Mouse (Mus musculus) CH12.LX (cell line): ENCODE measurements around the gene Sdccag8. TPM values are rescaled to one million over a fixed set of nuclear protein-coding genes. Genes with fewer than 3 reads are reported as not detected.
A peak's percentile ranks its signal among the peaks of the same experiment; 100 is the strongest.

Experiments used
- DNase-seq: peaks from one replicate; pipeline ENCODE4 v3.0.0-alpha.2; 2013; ENCODE audit errors: extremely low read depth
- H3K27ac ChIP-seq: 2 replicates; pipeline ENCODE4 v1.5.1; 2012; ENCODE audit warnings: low read depth, mild to moderate bottlenecking, control low read depth, moderate library complexity; ENCODE audit not compliant: insufficient read depth
- H3K27me3 ChIP-seq: replicated peaks from 2 replicates; pipeline ENCODE3; 2012; ENCODE audit warnings: inconsistent platforms
- H3K36me3 ChIP-seq, 2 experiments: replicated peaks in 1 of 2; 2 replicates each; pipeline versions ENCODE3 to v1.6.1; 2012; ENCODE audit warnings: inconsistent platforms in 1 of 2, low read length in 1 of 2, mild to moderate bottlenecking in 1 of 2, mixed read lengths in 1 of 2, moderate library complexity in 1 of 2; ENCODE audit not compliant: control insufficient read depth in 1 of 2, insufficient read depth in 1 of 2
- H3K4me1 ChIP-seq, 2 experiments: 2 replicates each; pipeline ENCODE4 v1.6.1; 2012; ENCODE audit warnings: inconsistent platforms in 1 of 2, moderate library complexity in 1 of 2; ENCODE audit not compliant: insufficient read depth in 2 of 2, control insufficient read depth in 1 of 2
- H3K4me2 ChIP-seq: 2 replicates; pipeline ENCODE4 v1.6.1; 2012; ENCODE audit warnings: low read depth, mild to moderate bottlenecking, control low read depth; ENCODE audit not compliant: poor library complexity, insufficient read depth, severe bottlenecking
- H3K4me3 ChIP-seq, 3 experiments: fragments of 150-350 bp in 1 of 3; sonication (generic) in 1 of 3; replicated peaks in 1 of 3; 2 replicates each; pipeline versions ENCODE3 to v1.5.1; 2011 to 2012; ENCODE audit warnings: low read depth in 2 of 3, low read length in 2 of 3, mild to moderate bottlenecking in 2 of 3, moderate library complexity in 2 of 3, control low read depth in 1 of 3, improper control_type of control experiment in 1 of 3, inconsistent platforms in 1 of 3, mixed read lengths in 1 of 3; ENCODE audit not compliant: poor library complexity in 1 of 3
- H3K79me2 ChIP-seq: replicated peaks from 2 replicates; pipeline ENCODE4 v1.6.1; 2012; ENCODE audit warnings: mild to moderate bottlenecking, moderate library complexity; ENCODE audit not compliant: control insufficient read depth, poor library complexity, insufficient read depth, severe bottlenecking; ENCODE audit errors: extremely low read depth
- H3K9ac ChIP-seq: 2 replicates; pipeline ENCODE4 v1.6.1; 2012; ENCODE audit warnings: low read depth, mild to moderate bottlenecking, control low read depth, moderate library complexity; ENCODE audit not compliant: insufficient read depth
- H3K9me3 ChIP-seq: replicated peaks from 2 replicates; pipeline ENCODE3; 2012; ENCODE audit warnings: low read length, inconsistent platforms, mixed read lengths
- CHD1 ChIP-seq: IDR thresholded peaks from 2 replicates; pipeline ENCODE4 v1.6.1; 2012; ENCODE audit warnings: low read depth, low read length, improper control_type of control experiment, inconsistent platforms
- JUND ChIP-seq: conservative IDR thresholded peaks from 2 replicates; pipeline ENCODE4 v1.6.1; 2011; ENCODE audit warnings: low read depth, low read length, improper control_type of control experiment
- MAFK ChIP-seq: IDR thresholded peaks from 2 replicates; pipeline ENCODE4 v1.6.1; 2011; ENCODE audit warnings: low read length, improper control_type of control experiment; ENCODE audit not compliant: insufficient replicate concordance
- NELFE ChIP-seq: IDR thresholded peaks from 2 replicates; pipeline ENCODE4 v1.6.1; 2011; ENCODE audit warnings: low read depth, low read length, improper control_type of control experiment
- PAX5 ChIP-seq: IDR thresholded peaks from 2 replicates; pipeline ENCODE4 v1.6.1; 2012; ENCODE audit warnings: low read length, inconsistent platforms, mixed read lengths
- RCOR1 ChIP-seq: conservative IDR thresholded peaks from 2 replicates; pipeline ENCODE4 v1.6.1; 2012; ENCODE audit warnings: low read depth, mild to moderate bottlenecking, inconsistent platforms, low read length, improper control_type of control experiment
- SIN3A ChIP-seq: IDR thresholded peaks from 2 replicates; pipeline ENCODE4 v1.6.1; 2012; ENCODE audit warnings: low read length, improper control_type of control experiment, inconsistent platforms
- SMC3 ChIP-seq: IDR thresholded peaks from 2 replicates; pipeline ENCODE4 v1.6.1; 2011; ENCODE audit warnings: low read depth, low read length, improper control_type of control experiment
- TBP ChIP-seq: conservative IDR thresholded peaks from 2 replicates; pipeline ENCODE4 v1.6.1; 2011; ENCODE audit warnings: low read depth, low read length, improper control_type of control experiment
- TCF12 ChIP-seq: IDR thresholded peaks from 2 replicates; pipeline ENCODE4 v1.6.1; 2014; ENCODE audit warnings: low read depth, mild to moderate bottlenecking, inconsistent platforms, low read length, improper control_type of control experiment
- UBTF ChIP-seq: IDR thresholded peaks from 2 replicates; pipeline ENCODE4 v1.6.1; 2012; ENCODE audit warnings: low read depth, mild to moderate bottlenecking, inconsistent platforms, low read length, improper control_type of control experiment, moderate library complexity
- ZKSCAN1 ChIP-seq: IDR thresholded peaks from 2 replicates; pipeline ENCODE4 v1.6.1; 2012; ENCODE audit warnings: low read depth, inconsistent platforms, low read length, improper control_type of control experiment, borderline replicate concordance
- ZNF384 ChIP-seq: IDR thresholded peaks from 2 replicates; pipeline ENCODE4 v1.6.1; 2012; ENCODE audit warnings: low read depth, low read length, improper control_type of control experiment, inconsistent platforms
- dilution Hi-C: fragments of 300-500 bp; cut with MboI; formaldehyde crosslinking; loops from 2 replicates; pipeline ENCODE4 v1.14.3; 2020; ENCODE audit warnings: low sequenced_read_pairs; ENCODE audit not compliant: extremely low pct_unique_long_range_greater_than_20kb, extremely low pct_ligation_motif_present
- in situ Hi-C: fragments of 300-500 bp; cut with MboI; formaldehyde crosslinking; loops from 3 replicates; pipeline ENCODE4 v1.14.3; 2019; ENCODE audit warnings: low sequenced_read_pairs, low pct_ligation_motif_present, low pct_unique_long_range_greater_than_20kb, mixed read lengths
- polyA plus RNA-seq: library from polyadenylated mRNA; unstranded; fragments of >175 nt; gene quantifications from 2 replicates; pipeline ENCODE4 v1.2.1, GENCODE M21; 2012; ENCODE audit warnings: low read depth; ENCODE audit not compliant: insufficient read length
- total RNA-seq, 2 experiments: library from RNA; depleted of rRNA; stranded (reverse); fragments of 300-350 nt in 1 of 2; fragments of >200 nt in 1 of 2; gene quantifications; 2 replicates each; pipeline ENCODE4 v1.2.3; 2012 to 2014

Gene Sdccag8
- total and polyA plus RNA-seq, 3 experiments = 10.7 to 18.7 (median 10.9) TPM

GRCm38 (mm10) chr1:176980140-176980539, 165.7 kb downstream of the Sdccag8 start:
- Histone ChIP-seq H3K4me2 (no peak overlapping the region), H3K27me3 (no peaks in the 10 kb centered on the region), H3K79me2 (no peaks in the 10 kb centered on the region), H3K9me3 (no peaks in the 10 kb centered on the region), H3K27ac (no peak overlapping the region), H3K4me1 (peaks cover 8 to 29% of the 10 kb centered on the region in 2 experiments), H3K9ac (no peak overlapping the region), H3K4me3 (no peak overlapping the region), H3K36me3 (peaks cover 0 to 9% of the 10 kb centered on the region in 2 experiments)
- TF ChIP-seq ZKSCAN1 = no peak
- TF ChIP-seq PAX5 = no peak
- no peak for TF ChIP-seq ZNF384
- no peak for TF ChIP-seq UBTF
- TF ChIP-seq TBP = no peak
- no peak for TF ChIP-seq JUND
- no peak for DNase-seq
- in situ Hi-C loops = no loop called here
- dilution Hi-C loops = no loop called here

GRCm38 (mm10) chr1:176980801-176981400, 166.4 kb downstream of the Sdccag8 start:
- in situ Hi-C loops = no loop called here

DNA sequence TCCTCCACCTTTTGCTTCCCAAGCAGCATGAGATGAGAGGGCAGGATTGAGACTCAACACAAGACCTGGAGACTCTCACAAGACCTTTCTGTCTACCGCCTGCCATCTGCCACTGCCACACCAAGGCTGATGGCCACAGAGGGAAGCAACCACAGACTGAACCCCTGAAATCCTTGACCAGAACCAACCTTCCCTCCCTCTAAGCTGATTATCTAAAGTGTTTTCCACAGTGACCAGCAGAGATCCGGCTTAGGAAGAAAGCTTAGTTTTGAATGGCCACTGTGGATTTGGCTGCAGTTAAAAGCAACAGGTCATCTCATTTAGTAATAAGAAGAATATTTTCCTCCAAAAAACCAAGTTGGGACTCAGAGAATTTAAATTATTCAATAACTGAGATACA, 167.1 kb downstream of the Sdccag8 start:
- no peaks in the 10 kb centered on the region for H3K27me3 ChIP-seq
- no peak overlapping the region for H3K4me2 ChIP-seq
- peaks cover 0 to 6% of the 10 kb centered on the region in 2 experiments for H3K36me3 ChIP-seq
- no peak overlapping the region for H3K9ac ChIP-seq
- H3K79me2 ChIP-seq = no peaks in the 10 kb centered on the region
- in situ Hi-C loops = no loop called here
- H3K4me1 ChIP-seq = peaks cover 17 to 38% of the 10 kb centered on the region in 2 experiments
- no peak overlapping the region for H3K4me3 ChIP-seq
- no peak for TF ChIP-seq MAFK
- no peak for TF ChIP-seq SMC3
- no peak for TF ChIP-seq NELFE
- TF ChIP-seq TBP = no peak
- TF ChIP-seq JUND = no peak
- TF ChIP-seq SIN3A = no peak
- TF ChIP-seq UBTF = no peak
- dilution Hi-C loops = no loop called here
- no peak for DNase-seq
- H3K27ac ChIP-seq = no peak overlapping the region
- H3K9me3 ChIP-seq = no peaks in the 10 kb centered on the region

More at GRCm38 (mm10) chr1:176980801-176981400, 166.4 kb downstream of the Sdccag8 start:
- H3K27ac ChIP-seq = no peak overlapping the region
- H3K4me3 ChIP-seq = no peak overlapping the region
- no peak overlapping the region for H3K9ac ChIP-seq
- H3K36me3 ChIP-seq = peaks cover 0 to 6% of the 10 kb centered on the region in 2 experiments
- H3K9me3 ChIP-seq = no peaks in the 10 kb centered on the region
- dilution Hi-C loops = no loop called here
- TF ChIP-seq TCF12 (no peak), RCOR1 (no peak), UBTF (no peak), CHD1 (no peak), SIN3A (no peak)
- TF ChIP-seq, all 38 proteins: peak for 0
- no peaks in the 10 kb centered on the region for H3K27me3 ChIP-seq
- H3K79me2 ChIP-seq = no peaks in the 10 kb centered on the region
- peaks cover 14 to 33% of the 10 kb centered on the region in 2 experiments for H3K4me1 ChIP-seq
- DNase-seq = peak; percentile 17
- H3K4me2 ChIP-seq = no peak overlapping the region
